Mouse (Mus musculus) layer of hippocampus, adult 18-20 months (tissue): ENCODE measurements around the gene Camkk1. TPM values are rescaled to one million over a fixed set of nuclear protein-coding genes. Genes with fewer than 3 reads are reported as not detected.

ENCODE experiments used
- DNase-seq, 2 experiments: peaks; one replicate each; pipeline ENCODE4 v3.0.0; 2022; ENCODE audit warnings: low spot score in 2 of 2
- total RNA-seq, 2 experiments: library from RNA; stranded (reverse); gene quantifications; 2 replicates each; pipeline ENCODE4 v1.2.3; 2021

Camkk1 gene
- total RNA-seq, 2 experiments from 2014 or later, result 175 to 178 TPM

GRCm38 (mm10) chr11:73014831-73015344, 3.9 kb upstream of the Camkk1 start:
- DNase-seq, result peak; percentile 80 to 92

GRCm38 (mm10) chr11:73015391-73016102, 3.3 kb upstream of the Camkk1 start:
- peak in 1 of 2 experiments; percentile 66 for DNase-seq

GRCm38 (mm10) chr11:73016103-73016420, 2.7 kb upstream of the Camkk1 start:
- DNase-seq, result no peak

GRCm38 (mm10) chr11:73019147-73019795, 463 bp downstream of the Camkk1 start:
- peak; percentile 82 to 87 for DNase-seq

GRCm38 (mm10) chr11:73020953-73021800, 2.4 kb downstream of the Camkk1 start:
- peak in 1 of 2 experiments; percentile 61 for DNase-seq

- DNase-seq, result peak; percentile 91 to 96
Measured at GRCm38 (mm10) chr11:73023099-73023498, 4.3 kb downstream of the Camkk1 start.

GRCm38 (mm10) chr11:73023827-73024226, 5.0 kb downstream of the Camkk1 start:
- no peak for DNase-seq

GRCm38 (mm10) chr11:73024236-73024904, 5.6 kb downstream of the Camkk1 start:
- DNase-seq, result no peak

GRCm38 (mm10) chr11:73026961-73027360, 8.2 kb downstream of the Camkk1 start:
- no peak for DNase-seq

- DNase-seq, result peak; percentile 88 to 92
Measured at GRCm38 (mm10) chr11:73030821-73031498, 12.2 kb downstream of the Camkk1 start.

- no peak for DNase-seq
Measured at GRCm38 (mm10) chr11:73031536-73031935, 12.7 kb downstream of the Camkk1 start.

- no peak for DNase-seq
Measured at GRCm38 (mm10) chr11:73036077-73036476, 17.3 kb downstream of the Camkk1 start.

GRCm38 (mm10) chr11:73036889-73037288, 18.1 kb downstream of the Camkk1 start:
- no peak for DNase-seq

- DNase-seq, result no peak
Measured at GRCm38 (mm10) chr11:73037691-73038090, 18.9 kb downstream of the Camkk1 start.

GRCm38 (mm10) chr11:73039102-73039799, 20.4 kb downstream of the Camkk1 start:
- peak in 1 of 2 experiments; percentile 78 for DNase-seq

GRCm38 (mm10) chr11:73044229-73044755, 25.5 kb downstream of the Camkk1 start:
- no peak for DNase-seq

- DNase-seq, result no peak
Measured at GRCm38 (mm10) chr11:73044789-73045188, 26.0 kb downstream of the Camkk1 start.

- peak; percentile 92 to 97 for DNase-seq
Measured at GRCm38 (mm10) chr11:73047542-73047996, 28.8 kb downstream of the Camkk1 start, which contains the start of gene Ncbp3. Gene Ncbp3, plus strand, starts transcription at chr11:73047783.
